Mouse (Mus musculus) telencephalon, adult 2 months (tissue): ENCODE measurements around the gene Msh4.

ENCODE experiments used
- DNase-seq: peaks from one replicate; pipeline ENCODE4 v3.0.0-alpha.2; 2011; ENCODE audit warnings: low read depth, low spot score

Gene Msh4

DNA sequence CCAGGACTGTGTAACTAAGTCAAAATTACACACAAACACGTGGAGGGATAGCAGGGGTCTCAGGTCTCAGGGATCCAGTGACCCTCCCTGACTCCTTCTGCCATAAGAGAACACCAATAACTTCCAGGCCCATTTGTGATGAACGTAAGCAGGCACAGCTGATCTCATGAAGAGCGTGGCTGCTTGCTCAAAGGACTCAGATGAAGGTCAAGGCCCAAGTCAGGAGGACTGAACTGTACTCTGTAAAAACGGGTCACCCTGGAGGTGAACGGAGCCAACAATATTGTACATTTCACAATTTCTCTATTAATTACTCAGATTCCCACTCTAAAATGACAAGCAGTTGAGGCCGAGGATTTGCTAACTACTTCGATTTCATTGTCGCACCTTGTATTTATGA lies 91.9 kb downstream of the Msh4 start:
- no peak for DNase-seq

DNA sequence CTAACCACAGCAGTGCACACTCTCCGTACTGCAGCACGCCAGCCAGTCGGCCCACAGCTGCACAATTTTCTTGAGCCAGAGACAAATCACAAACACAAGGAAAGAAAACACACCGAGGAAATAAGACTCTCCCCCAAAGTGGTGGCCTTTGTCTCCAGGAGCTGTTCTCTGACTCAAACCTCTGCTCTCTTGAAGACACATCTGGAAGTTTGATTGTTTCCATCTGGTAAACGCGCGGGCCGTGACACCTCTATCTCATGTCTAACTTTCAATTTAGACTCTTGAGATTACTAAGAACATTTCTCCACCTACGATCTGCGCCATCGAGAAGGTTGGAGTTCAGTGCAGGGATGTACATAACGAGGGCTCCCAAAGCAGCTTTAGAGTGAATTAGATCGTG lies 97.5 kb downstream of the Msh4 start:
- DNase-seq, result no peak

DNA sequence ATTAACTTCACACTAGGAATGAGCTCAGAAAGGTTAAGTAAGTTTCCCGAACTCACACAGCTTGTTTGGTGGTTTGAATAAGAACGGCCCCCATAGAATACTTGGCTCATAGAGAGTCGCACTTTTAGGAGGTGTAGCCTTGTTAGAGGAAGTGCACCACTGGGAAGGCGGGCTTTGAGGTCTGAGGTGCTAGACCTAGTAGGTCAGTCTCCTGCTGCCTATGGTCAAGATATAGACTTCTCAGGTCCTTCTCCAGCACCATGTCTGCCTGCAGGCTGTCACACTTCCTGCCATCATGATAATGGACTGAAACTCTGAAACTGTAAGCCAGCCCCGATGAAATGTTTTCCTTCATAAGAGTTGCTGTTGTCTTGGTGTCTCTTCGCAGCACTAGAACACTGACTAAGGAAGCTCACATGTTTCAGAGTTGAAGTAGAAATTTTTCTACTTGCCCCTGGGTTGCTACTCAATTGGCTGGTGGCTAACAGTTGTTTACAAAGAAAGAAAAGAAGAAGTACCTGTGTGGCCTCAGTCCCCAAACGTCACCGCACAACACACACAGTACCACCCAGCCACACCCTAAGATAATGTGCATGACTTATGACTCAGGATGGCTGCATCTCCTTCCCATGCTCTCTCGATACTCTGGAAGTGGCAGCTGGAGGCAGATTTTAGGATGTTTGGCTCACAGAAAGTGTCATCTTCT lies 98.3 kb downstream of the Msh4 start:
- no peak for DNase-seq
